Mouse (Mus musculus) kidney, postnatal 0 days (tissue): ENCODE results near the gene Dclre1a. TPM values are rescaled to one million over a fixed set of nuclear protein-coding genes. Genes with fewer than 3 reads are reported as not detected.

Source experiments
- ATAC-seq: fragments of 200-750 bp; cut with Nextera tagmentation; replicated peaks from 2 replicates; pipeline ENCODE4 v1.8.0; 2017; ENCODE audit warnings: low read depth, moderate number of reproducible peaks, moderate TSS enrichment, moderate library complexity; ENCODE audit not compliant: low FRiP score
- DNase-seq: peaks from one replicate; pipeline ENCODE4 v3.0.0-alpha.2; 2016; ENCODE audit warnings: low spot score
- H3K27ac ChIP-seq: fragments of 300-500 bp; sonication (generic); 2 replicates; pipeline ENCODE4 v1.5.1; 2014; ENCODE audit warnings: mild to moderate bottlenecking
- H3K27me3 ChIP-seq: fragments of 300-500 bp; sonication (generic); 2 replicates; pipeline ENCODE4 v1.6.1; 2014; ENCODE audit warnings: low read length, mixed read lengths; ENCODE audit not compliant: insufficient read depth
- H3K36me3 ChIP-seq: fragments of 300-500 bp; sonication (generic); 2 replicates; pipeline ENCODE4 v1.6.1; 2014; ENCODE audit warnings: low read length, mixed read lengths; ENCODE audit not compliant: insufficient read depth
- H3K4me1 ChIP-seq: fragments of 300-500 bp; sonication (generic); replicated peaks from 2 replicates; pipeline ENCODE4 v1.6.1; 2014; ENCODE audit warnings: antibody characterized with exemption, low read length, mixed read lengths; ENCODE audit not compliant: insufficient read depth
- H3K4me2 ChIP-seq: fragments of 300-500 bp; sonication (generic); 2 replicates; pipeline ENCODE4 v1.6.1; 2014; ENCODE audit warnings: mild to moderate bottlenecking, low read length, moderate library complexity, mixed read lengths
- H3K4me3 ChIP-seq: fragments of 300-500 bp; sonication (generic); replicated peaks from 2 replicates; pipeline ENCODE4 v1.5.1; 2014; ENCODE audit warnings: low read depth, low read length
- H3K9ac ChIP-seq: fragments of 300-500 bp; sonication (generic); 2 replicates; pipeline ENCODE4 v1.6.1; 2014; ENCODE audit warnings: low read depth, low read length
- H3K9me3 ChIP-seq: fragments of 300-500 bp; sonication (generic); replicated peaks from 2 replicates; pipeline ENCODE4 v1.6.1; 2016; ENCODE audit warnings: low read length, inconsistent platforms, mixed read lengths
- CTCF ChIP-seq: IDR thresholded peaks from 2 replicates; pipeline ENCODE4 v1.5.1; 2016; ENCODE audit warnings: antibody characterized with exemption, low read depth, mild to moderate bottlenecking, moderate library complexity
- WGBS: fragments of 180-500 bp; shearing (Covaris S2); extraction: QIAGEN DNeasy Blood & Tissue Kit; methylation state at CpG from one replicate; pipeline ENCODE4 v1.1.7; 2014; 5-methylcytosine and 5-hydroxymethylcytosine counted together
- polyA plus RNA-seq: library from polyadenylated mRNA; unstranded; fragments of >200 nt; fragmentation: Nextera tagmentation; extraction: Ambion mirVana; gene quantifications from 2 replicates; pipeline ENCODE4 v1.2.1, GENCODE M21; 2015

Dclre1a gene
- polyA plus RNA-seq, 1 experiment from 2014 or later, result 17.1 TPM

GRCm38 (mm10) chr19:56555972-56556371 is 8.0 kb upstream of the Dclre1a start:
- TF ChIP-seq CTCF, result no peak
- Histone ChIP-seq H3K9ac (no peak overlapping the region), H3K4me1 (no peaks in the 10 kb centered on the region), H3K4me3 (no peak overlapping the region), H3K36me3 (0 out of 2 replicates have a peak, but pooled peaks cover 6% of the 10 kb centered on the region), H3K27ac (no peak overlapping the region), H3K27me3 (no peaks in the 10 kb centered on the region), H3K9me3 (no peaks in the 10 kb centered on the region), H3K4me2 (no peak overlapping the region)
- no peak for ATAC-seq
- 79% methylated on average over 5 of the region's 5 CpGs for WGBS
- DNase-seq, result no peak

- 0 out of 2 replicates have a peak, but pooled peaks cover 6% of the 10 kb centered on the region for H3K36me3 ChIP-seq
- no peak overlapping the region for H3K4me2 ChIP-seq
- no peak overlapping the region for H3K9ac ChIP-seq
- H3K4me3 ChIP-seq, result no peak overlapping the region
- 97% methylated on average over 3 of the region's 3 CpGs for WGBS
- H3K27me3 ChIP-seq, result no peaks in the 10 kb centered on the region
- peaks cover 4% of the 10 kb centered on the region for H3K4me1 ChIP-seq
- TF ChIP-seq CTCF, result no peak
- H3K9me3 ChIP-seq, result no peaks in the 10 kb centered on the region
- DNase-seq (no peak), ATAC-seq (no peak)
- no peak overlapping the region for H3K27ac ChIP-seq
These were observed 5.2 kb upstream of the Dclre1a start for GRCm38 (mm10) chr19:56553177-56553576.

- ATAC-seq (no peak; the same call in 1 of the 2 replicates), DNase-seq (peak; percentile 14)
- TF ChIP-seq CTCF, result no peak
- Histone ChIP-seq H3K9me3 (no peaks in the 10 kb centered on the region), H3K27me3 (no peaks in the 10 kb centered on the region), H3K4me2 (peak overlapping the region; percentile 67), H3K36me3 (0 out of 2 replicates have a peak, but pooled peaks cover 6% of the 10 kb centered on the region), H3K9ac (peak overlapping the region; percentile 91), H3K4me3 (peak overlapping the region; percentile 81), H3K4me1 (peaks cover 4% of the 10 kb centered on the region), H3K27ac (peak overlapping the region; percentile 95)
- 22% methylated on average over 18 of the region's 18 CpGs for WGBS
These were observed 1.1 kb upstream of the Dclre1a start for GRCm38 (mm10) chr19:56549033-56549680.

GRCm38 (mm10) chr19:56548230-56549032 is 409 bp upstream of the Dclre1a start, which contains the start of gene Nhlrc2:
TSS of gene Nhlrc2 (plus strand) at chr19:56548261.
- no peak for TF ChIP-seq CTCF
- H3K4me2 ChIP-seq, result peak within 1 kb of the TSS; percentile 67
- under 1% methylated on average over 60 of the region's 69 CpGs for WGBS

GRCm38 (mm10) chr19:56546031-56546430 is 2.0 kb downstream of the Dclre1a start:
- Histone ChIP-seq H3K36me3 (0 out of 2 replicates have a peak, but pooled peaks cover 6% of the 10 kb centered on the region), H3K9me3 (no peaks in the 10 kb centered on the region), H3K27ac (no peak overlapping the region), H3K4me2 (no peak overlapping the region), H3K9ac (no peak overlapping the region), H3K27me3 (no peaks in the 10 kb centered on the region), H3K4me3 (no peak overlapping the region), H3K4me1 (peaks cover 4% of the 10 kb centered on the region)
- DNase-seq (no peak), ATAC-seq (no peak)
- no peak for TF ChIP-seq CTCF

More at GRCm38 (mm10) chr19:56548230-56549032, 409 bp upstream of the Dclre1a start, which contains the start of gene Nhlrc2:
- DNase-seq (peak; percentile 93), ATAC-seq (peak; percentile 92)
- H3K36me3 ChIP-seq, result 0 out of 2 replicates have a peak, but pooled peaks cover 6% of the 10 kb centered on the region
- H3K4me3 ChIP-seq, result peak within 1 kb of the TSS; percentile 81
- H3K27ac ChIP-seq, result peak within 1 kb of the TSS; percentile 95
- no peaks in the 10 kb centered on the region for H3K9me3 ChIP-seq
- H3K27me3 ChIP-seq, result no peaks in the 10 kb centered on the region
- peak within 1 kb of the TSS; percentile 91 for H3K9ac ChIP-seq
- peaks cover 4% of the 10 kb centered on the region for H3K4me1 ChIP-seq

- no peak overlapping the region for H3K27ac ChIP-seq
- peaks cover 4% of the 10 kb centered on the region for H3K4me1 ChIP-seq
- 79% methylated on average over 13 of the region's 13 CpGs for WGBS
- H3K36me3 ChIP-seq, result 0 out of 2 replicates have a peak, but pooled peaks cover 6% of the 10 kb centered on the region
- no peak for ATAC-seq
- no peaks in the 10 kb centered on the region for H3K27me3 ChIP-seq
- TF ChIP-seq CTCF, result no peak
- H3K9me3 ChIP-seq, result no peaks in the 10 kb centered on the region
- H3K4me3 ChIP-seq, result no peak overlapping the region
- H3K4me2 ChIP-seq, result no peak overlapping the region
- no peak overlapping the region for H3K9ac ChIP-seq
- peak; percentile 12 for DNase-seq
These were observed 3.2 kb downstream of the Dclre1a start for GRCm38 (mm10) chr19:56544681-56545388.
